Mouse (Mus musculus): ENCODE results near the gene Arntl. TPM values are rescaled to one million over a fixed set of nuclear protein-coding genes. Genes with fewer than 3 reads are reported as not detected.

The Arntl gene
- polyA plus RNA-seq, 1 experiment from 2014 or later = 7.6 TPM

- Histone ChIP-seq H3K36me3 (ENCODE audit: control insufficient read depth, insufficient read depth, low read length) (no peaks in the 10 kb centered on the region), H3K27ac (ENCODE audit: low read depth, low read length) (no peak overlapping the region), H3K9me3 (replicated peaks; ENCODE audit: control insufficient read depth, low read length) (no peaks in the 10 kb centered on the region), H3K4me2 (no peak overlapping the region), H3K4me1 (ENCODE audit: control insufficient read depth, insufficient read depth, low read length) (no peaks in the 10 kb centered on the region), H3K4me3 (ENCODE audit: low read depth, low read length) (no peak overlapping the region), H3K27me3 (ENCODE audit: control insufficient read depth, insufficient read depth, low read length) (peaks cover 7% of the 10 kb centered on the region), H3K9ac (ENCODE audit: low read depth, low read length) (no peak overlapping the region)
- ATAC-seq (replicated peaks; ENCODE audit: insufficient number of reproducible peaks, low FRiP score, low TSS enrichment) = no peak
- WGBS (ENCODE audit: insufficient replicate concordance) = 52% methylated on average over 8 of the region's 8 CpGs
These were observed 8.9 kb downstream of the Arntl start for GRCm38 (mm10) chr7:113216152-113216551.

DNA sequence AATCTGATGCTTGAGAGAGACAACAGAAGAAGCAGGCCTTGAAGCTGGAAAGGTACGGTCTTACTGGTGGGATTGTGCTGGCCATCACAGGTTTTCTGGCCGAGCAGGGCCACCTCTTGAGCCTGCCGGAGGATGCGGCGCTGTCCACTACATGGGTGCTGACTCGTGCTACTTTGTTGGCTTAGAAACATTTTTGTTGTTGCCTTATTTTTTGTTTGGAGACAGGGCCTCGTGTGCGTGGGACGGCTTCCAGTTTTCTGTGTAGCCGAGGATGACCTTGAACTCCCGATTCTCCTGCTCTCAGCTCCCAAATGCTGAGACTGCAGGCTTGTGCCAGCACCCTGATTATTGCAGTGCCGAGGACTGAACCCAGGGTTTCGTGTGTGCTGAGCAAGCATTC is 12.2 kb downstream of the Arntl start:
- Histone ChIP-seq H3K4me3 (ENCODE audit: low read depth, low read length) (no peak overlapping the region), H3K27me3 (ENCODE audit: control insufficient read depth, insufficient read depth, low read length) (no peaks in the 10 kb centered on the region), H3K4me2 (no peak overlapping the region), H3K9ac (ENCODE audit: low read depth, low read length) (no peak overlapping the region), H3K36me3 (ENCODE audit: control insufficient read depth, insufficient read depth, low read length) (no peaks in the 10 kb centered on the region), H3K4me1 (ENCODE audit: control insufficient read depth, insufficient read depth, low read length) (no peaks in the 10 kb centered on the region), H3K27ac (ENCODE audit: low read depth, low read length) (no peak overlapping the region), H3K9me3 (replicated peaks; ENCODE audit: control insufficient read depth, low read length) (no peaks in the 10 kb centered on the region)
- ATAC-seq (replicated peaks; ENCODE audit: insufficient number of reproducible peaks, low FRiP score, low TSS enrichment) = no peak
- WGBS (ENCODE audit: insufficient replicate concordance) = 58% methylated on average over 13 of the region's 13 CpGs

- ATAC-seq (replicated peaks; ENCODE audit: insufficient number of reproducible peaks, low FRiP score, low TSS enrichment) = no peak
- H3K4me3 ChIP-seq (ENCODE audit: low read depth, low read length) = no peak overlapping the region
- 75% methylated on average over 3 of the region's 3 CpGs for WGBS (ENCODE audit: insufficient replicate concordance)
- H3K9me3 ChIP-seq (replicated peaks; ENCODE audit: control insufficient read depth, low read length) = no peaks in the 10 kb centered on the region
- no peaks in the 10 kb centered on the region for H3K27me3 ChIP-seq (ENCODE audit: control insufficient read depth, insufficient read depth, low read length)
- no peak overlapping the region for H3K27ac ChIP-seq (ENCODE audit: low read depth, low read length)
- H3K4me1 ChIP-seq (ENCODE audit: control insufficient read depth, insufficient read depth, low read length) = no peaks in the 10 kb centered on the region
- H3K36me3 ChIP-seq (ENCODE audit: control insufficient read depth, insufficient read depth, low read length) = no peaks in the 10 kb centered on the region
- no peak overlapping the region for H3K9ac ChIP-seq (ENCODE audit: low read depth, low read length)
- H3K4me2 ChIP-seq = no peak overlapping the region
These were observed 12.6 kb downstream of the Arntl start for GRCm38 (mm10) chr7:113219864-113220263.

GRCm38 (mm10) chr7:113220691-113221238 is 13.5 kb downstream of the Arntl start:
- Histone ChIP-seq H3K4me3 (ENCODE audit: low read depth, low read length) (no peak overlapping the region), H3K9ac (ENCODE audit: low read depth, low read length) (no peak overlapping the region), H3K27ac (ENCODE audit: low read depth, low read length) (no peak overlapping the region), H3K36me3 (ENCODE audit: control insufficient read depth, insufficient read depth, low read length) (no peaks in the 10 kb centered on the region), H3K27me3 (ENCODE audit: control insufficient read depth, insufficient read depth, low read length) (no peaks in the 10 kb centered on the region), H3K4me1 (ENCODE audit: control insufficient read depth, insufficient read depth, low read length) (no peaks in the 10 kb centered on the region), H3K9me3 (replicated peaks; ENCODE audit: control insufficient read depth, low read length) (no peaks in the 10 kb centered on the region), H3K4me2 (no peak overlapping the region)
- 66% methylated on average over 6 of the region's 6 CpGs for WGBS (ENCODE audit: insufficient replicate concordance)
- no peak for ATAC-seq (replicated peaks; ENCODE audit: insufficient number of reproducible peaks, low FRiP score, low TSS enrichment)

DNA sequence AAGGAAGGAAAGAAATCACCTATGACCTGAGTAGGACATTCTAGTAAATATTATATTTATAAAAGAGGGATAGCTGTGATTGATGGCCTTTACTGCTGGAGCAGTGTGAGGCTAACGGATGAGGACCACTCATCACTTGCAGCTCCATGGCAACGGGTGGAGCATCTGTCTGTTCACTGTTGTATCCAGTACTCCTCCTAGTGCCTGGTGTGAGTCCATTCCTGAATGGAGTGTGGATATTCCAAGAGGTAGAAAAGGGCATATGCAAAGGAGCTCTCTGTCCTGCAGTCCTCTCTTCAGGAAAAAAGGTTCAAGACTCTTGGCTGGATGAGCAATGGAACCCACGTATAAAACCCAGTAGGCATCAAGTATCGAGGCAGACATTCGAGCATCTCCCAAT is 15.6 kb downstream of the Arntl start:
- Histone ChIP-seq H3K36me3 (ENCODE audit: control insufficient read depth, insufficient read depth, low read length) (no peaks in the 10 kb centered on the region), H3K9ac (ENCODE audit: low read depth, low read length) (no peak overlapping the region), H3K27ac (ENCODE audit: low read depth, low read length) (no peak overlapping the region), H3K4me1 (ENCODE audit: control insufficient read depth, insufficient read depth, low read length) (no peaks in the 10 kb centered on the region), H3K4me2 (no peak overlapping the region), H3K27me3 (ENCODE audit: control insufficient read depth, insufficient read depth, low read length) (no peaks in the 10 kb centered on the region), H3K4me3 (ENCODE audit: low read depth, low read length) (no peak overlapping the region), H3K9me3 (replicated peaks; ENCODE audit: control insufficient read depth, low read length) (no peaks in the 10 kb centered on the region)
- ATAC-seq (replicated peaks; ENCODE audit: insufficient number of reproducible peaks, low FRiP score, low TSS enrichment) = no peak
- WGBS (ENCODE audit: insufficient replicate concordance) = 80% methylated on average over 5 of the region's 5 CpGs

DNA sequence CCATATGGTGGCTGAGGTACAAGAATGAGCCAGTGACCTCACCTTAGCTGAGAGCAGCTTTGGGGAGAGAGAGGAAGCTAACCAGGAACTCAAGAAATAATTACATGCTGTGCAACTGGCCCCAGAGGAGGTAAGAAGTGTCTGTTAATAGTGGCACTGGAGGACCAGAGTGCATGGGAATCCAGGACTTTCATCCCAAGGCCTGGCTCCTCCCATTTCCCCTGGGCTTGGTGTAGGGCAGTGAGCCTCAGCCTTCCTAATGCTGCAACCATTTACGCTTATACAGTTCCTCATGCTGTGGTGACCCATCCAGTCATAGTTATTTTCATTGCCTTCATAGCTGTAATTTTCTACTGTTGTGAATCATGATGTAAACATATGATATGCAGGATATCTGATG is 17.4 kb downstream of the Arntl start:
- WGBS (ENCODE audit: insufficient replicate concordance) = 83% methylated on average over 1 of the region's 1 CpGs
- no peaks in the 10 kb centered on the region for H3K27me3 ChIP-seq (ENCODE audit: control insufficient read depth, insufficient read depth, low read length)
- no peaks in the 10 kb centered on the region for H3K9me3 ChIP-seq (replicated peaks; ENCODE audit: control insufficient read depth, low read length)
- no peak overlapping the region for H3K27ac ChIP-seq (ENCODE audit: low read depth, low read length)
- H3K4me2 ChIP-seq = no peak overlapping the region
- H3K4me3 ChIP-seq (ENCODE audit: low read depth, low read length) = no peak overlapping the region
- 0 out of 2 replicates have a peak, but pooled peaks cover 3% of the 10 kb centered on the region for H3K4me1 ChIP-seq (ENCODE audit: control insufficient read depth, insufficient read depth, low read length)
- ATAC-seq (replicated peaks; ENCODE audit: insufficient number of reproducible peaks, low FRiP score, low TSS enrichment) = no peak
- no peak overlapping the region for H3K9ac ChIP-seq (ENCODE audit: low read depth, low read length)
- no peaks in the 10 kb centered on the region for H3K36me3 ChIP-seq (ENCODE audit: control insufficient read depth, insufficient read depth, low read length)

DNA sequence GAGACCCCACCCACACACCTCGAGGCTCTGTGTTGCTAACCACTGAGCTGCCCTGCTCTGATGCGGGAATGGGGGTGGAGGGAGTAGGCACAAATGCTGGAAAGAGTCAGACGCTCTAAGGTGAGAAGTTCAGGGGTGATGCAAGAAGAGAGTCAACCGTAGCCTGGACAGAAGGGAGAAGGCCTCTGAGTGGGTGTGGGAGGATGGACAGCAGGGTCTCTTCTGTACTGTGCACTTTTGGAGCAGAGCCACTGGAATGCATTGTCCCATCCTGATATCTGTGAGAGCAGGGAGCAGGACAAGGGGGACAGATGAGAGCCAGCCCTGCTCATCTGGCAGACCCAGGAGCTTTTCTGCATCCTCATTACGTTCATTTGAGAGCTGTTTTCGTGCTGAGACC is 21.2 kb downstream of the Arntl start:
- Histone ChIP-seq H3K4me3 (ENCODE audit: low read depth, low read length) (no peak overlapping the region), H3K27ac (ENCODE audit: low read depth, low read length) (no peak overlapping the region), H3K4me1 (ENCODE audit: control insufficient read depth, insufficient read depth, low read length) (0 out of 2 replicates have a peak, but pooled peaks cover 3% of the 10 kb centered on the region), H3K36me3 (ENCODE audit: control insufficient read depth, insufficient read depth, low read length) (no peaks in the 10 kb centered on the region), H3K9ac (ENCODE audit: low read depth, low read length) (no peak overlapping the region), H3K9me3 (replicated peaks; ENCODE audit: control insufficient read depth, low read length) (no peaks in the 10 kb centered on the region), H3K27me3 (ENCODE audit: control insufficient read depth, insufficient read depth, low read length) (no peaks in the 10 kb centered on the region), H3K4me2 (no peak overlapping the region)
- WGBS (ENCODE audit: insufficient replicate concordance) = 52% methylated on average over 6 of the region's 6 CpGs
- no peak for ATAC-seq (replicated peaks; ENCODE audit: insufficient number of reproducible peaks, low FRiP score, low TSS enrichment)

- H3K9me3 ChIP-seq (replicated peaks; ENCODE audit: control insufficient read depth, low read length) = no peaks in the 10 kb centered on the region
- no peak overlapping the region for H3K27ac ChIP-seq (ENCODE audit: low read depth, low read length)
- no peak overlapping the region for H3K9ac ChIP-seq (ENCODE audit: low read depth, low read length)
- no peaks in the 10 kb centered on the region for H3K36me3 ChIP-seq (ENCODE audit: control insufficient read depth, insufficient read depth, low read length)
- ATAC-seq (replicated peaks; ENCODE audit: insufficient number of reproducible peaks, low FRiP score, low TSS enrichment) = no peak
- no peak overlapping the region for H3K4me3 ChIP-seq (ENCODE audit: low read depth, low read length)
- H3K4me1 ChIP-seq (ENCODE audit: control insufficient read depth, insufficient read depth, low read length) = peaks cover 11% of the 10 kb centered on the region
- no peaks in the 10 kb centered on the region for H3K27me3 ChIP-seq (ENCODE audit: control insufficient read depth, insufficient read depth, low read length)
- H3K4me2 ChIP-seq = no peak overlapping the region
- 89% methylated on average over 8 of the region's 8 CpGs for WGBS (ENCODE audit: insufficient replicate concordance)
These were observed 28.9 kb downstream of the Arntl start for GRCm38 (mm10) chr7:113236135-113236534.

DNA sequence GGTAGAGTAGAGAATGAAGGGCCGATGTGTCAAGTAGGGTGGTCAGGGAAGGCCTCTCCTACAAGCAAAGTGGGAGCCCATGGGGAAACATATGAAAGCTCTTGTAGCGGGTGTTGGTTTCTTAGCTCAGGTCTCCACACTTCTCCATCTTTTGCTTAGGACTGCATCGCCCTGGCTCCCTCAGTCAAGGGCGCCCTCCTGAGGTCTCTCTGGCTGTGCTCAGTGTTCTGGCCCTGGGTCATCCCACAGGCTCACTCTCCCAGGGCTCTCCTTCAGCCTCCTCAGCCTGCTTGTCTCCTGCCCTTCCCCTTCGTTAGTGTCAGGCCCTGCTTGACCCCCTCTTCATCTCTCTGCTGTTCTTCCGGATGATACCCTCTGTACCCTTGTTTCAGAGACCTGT is 31.1 kb downstream of the Arntl start:
- no peak overlapping the region for H3K4me2 ChIP-seq
- peaks cover 18% of the 10 kb centered on the region for H3K4me1 ChIP-seq (ENCODE audit: control insufficient read depth, insufficient read depth, low read length)

More for the DNA sequence above, 31.1 kb downstream of the Arntl start:
- Histone ChIP-seq H3K4me3 (ENCODE audit: low read depth, low read length) (no peak overlapping the region), H3K9me3 (replicated peaks; ENCODE audit: control insufficient read depth, low read length) (no peaks in the 10 kb centered on the region), H3K9ac (ENCODE audit: low read depth, low read length) (no peak overlapping the region), H3K27me3 (ENCODE audit: control insufficient read depth, insufficient read depth, low read length) (no peaks in the 10 kb centered on the region), H3K36me3 (ENCODE audit: control insufficient read depth, insufficient read depth, low read length) (no peaks in the 10 kb centered on the region), H3K27ac (ENCODE audit: low read depth, low read length) (no peak overlapping the region)
- no peak for ATAC-seq (replicated peaks; ENCODE audit: insufficient number of reproducible peaks, low FRiP score, low TSS enrichment)
- 78% methylated on average over 6 of the region's 6 CpGs for WGBS (ENCODE audit: insufficient replicate concordance)

Data from heart, embryonic 11.5 days (tissue).